Mouse (Mus musculus): ENCODE data around the gene Atp5j2.

DNA sequence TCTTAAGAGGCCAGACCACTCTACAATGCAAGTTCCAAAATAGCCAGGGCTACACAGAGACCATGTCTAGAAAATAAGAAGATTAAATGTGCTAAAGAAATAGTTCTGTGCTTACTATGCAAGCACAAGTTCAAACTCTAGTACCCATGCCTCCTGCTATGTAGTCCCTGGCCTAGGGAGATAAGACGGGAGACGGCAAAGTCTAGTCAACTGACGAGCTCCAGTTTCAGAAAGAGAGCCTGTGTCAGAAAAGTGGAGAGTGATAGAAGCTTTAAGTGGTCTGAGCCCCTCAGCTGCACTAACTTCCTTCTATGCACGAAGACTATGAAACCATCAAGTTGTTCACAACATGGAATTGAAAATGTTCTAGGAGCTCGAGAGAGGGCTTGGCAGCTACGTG, 42.6 kb downstream of the Atp5j2 start:
- TF ChIP-seq ZNF384 (IDR thresholded peaks at IDR 0.05; ENCODE audit: low read depth, low read length) = no peak
- TF ChIP-seq HCFC1 (IDR thresholded peaks at IDR 0.05; ENCODE audit: borderline replicate concordance, insufficient read depth, low read length) = no peak
- TF ChIP-seq MAFK (IDR thresholded peaks at IDR 0.05; ENCODE audit: insufficient read depth, low read depth, low read length) = no peak
- TF ChIP-seq ZC3H11A (IDR thresholded peaks at IDR 0.05; ENCODE audit: borderline replicate concordance, low read depth, low read length) = no peak
- TF ChIP-seq CHD2 (IDR thresholded peaks at IDR 0.05; ENCODE audit: low read depth, low read length) = no peak
